Mouse (Mus musculus) MEL (cell line): ENCODE data around the gene Olfr481. TPM values are rescaled to one million over a fixed set of nuclear protein-coding genes. Genes with fewer than 3 reads are reported as not detected.

Source experiments
- DNase-seq: peaks from one replicate; pipeline ENCODE4 v3.0.0; 2011; ENCODE audit warnings: low read depth, low spot score
- H3K27ac ChIP-seq: 2 replicates; pipeline ENCODE4 v1.5.1; 2012; ENCODE audit warnings: low read depth, mild to moderate bottlenecking, control low read depth, low read length, moderate library complexity; ENCODE audit not compliant: control insufficient read depth
- H3K27me3 ChIP-seq, 2 experiments: fragments of 150-350 bp in 1 of 2; sonication (generic) in 1 of 2; 2 replicates each; pipeline ENCODE4 v1.6.1; 2012; ENCODE audit warnings: low read length in 2 of 2, mild to moderate bottlenecking in 2 of 2, improper control_type of control experiment in 1 of 2, moderate library complexity in 1 of 2; ENCODE audit not compliant: insufficient read depth in 2 of 2, control insufficient read depth in 1 of 2
- H3K36me3 ChIP-seq, 2 experiments: 2 replicates each; pipeline ENCODE4 v1.6.1; 2012 to 2014; ENCODE audit warnings: low read length in 2 of 2, improper control_type of control experiment in 1 of 2, inconsistent platforms in 1 of 2, mild to moderate bottlenecking in 1 of 2; ENCODE audit not compliant: insufficient read depth in 2 of 2, control insufficient read depth in 1 of 2
- H3K4me1 ChIP-seq, 2 experiments: fragments of 150-350 bp in 1 of 2; sonication (generic) in 1 of 2; 2 replicates each; pipeline ENCODE4 v1.6.1; 2012; ENCODE audit warnings: low read length in 2 of 2, improper control_type of control experiment in 1 of 2, mild to moderate bottlenecking in 1 of 2; ENCODE audit not compliant: insufficient read depth in 2 of 2, control insufficient read depth in 1 of 2
- H3K4me3 ChIP-seq, 2 experiments: fragments of 150-350 bp in 1 of 2; sonication (generic) in 1 of 2; 2 replicates each; pipeline ENCODE4 v1.5.1; 2012; ENCODE audit warnings: low read depth in 2 of 2, low read length in 2 of 2, mild to moderate bottlenecking in 2 of 2, moderate library complexity in 2 of 2, control low read depth in 1 of 2, improper control_type of control experiment in 1 of 2; ENCODE audit not compliant: control insufficient read depth in 1 of 2, insufficient read depth in 1 of 2
- H3K79me2 ChIP-seq: 2 replicates; pipeline ENCODE4 v1.6.1; 2012; ENCODE audit warnings: mild to moderate bottlenecking, low read length, moderate library complexity; ENCODE audit not compliant: control insufficient read depth, poor library complexity, insufficient read depth
- H3K9ac ChIP-seq: 2 replicates; pipeline ENCODE4 v1.6.1; 2012; ENCODE audit warnings: low read depth, mild to moderate bottlenecking, control low read depth, low read length, moderate library complexity; ENCODE audit not compliant: control insufficient read depth, poor library complexity, severe bottlenecking
- H3K9me3 ChIP-seq: fragments of 150-350 bp; sonication (generic); replicated peaks from 2 replicates; pipeline ENCODE4 v1.6.1; 2012; ENCODE audit warnings: mild to moderate bottlenecking, low read length, improper control_type of control experiment, moderate library complexity; ENCODE audit not compliant: insufficient read depth
- BHLHE40 ChIP-seq: IDR thresholded peaks from 2 replicates; pipeline ENCODE4 v1.6.1; 2012; ENCODE audit warnings: low read depth, mild to moderate bottlenecking, inconsistent platforms, low read length, improper control_type of control experiment, borderline replicate concordance
- CHD1 ChIP-seq: IDR thresholded peaks from 2 replicates; pipeline ENCODE4 v1.6.1; 2012; ENCODE audit warnings: low read depth, mild to moderate bottlenecking, inconsistent platforms, low read length, improper control_type of control experiment
- CHD2 ChIP-seq: IDR thresholded peaks from 2 replicates; pipeline ENCODE4 v1.6.1; 2011; ENCODE audit warnings: low read length, improper control_type of control experiment
- EP300 ChIP-seq, 2 experiments: IDR thresholded peaks; 2 replicates each; pipeline ENCODE4 v1.6.1; 2011; ENCODE audit warnings: improper control_type of control experiment in 2 of 2, low read length in 2 of 2, low read depth in 1 of 2, mild to moderate bottlenecking in 1 of 2
- ETS1 ChIP-seq: IDR thresholded peaks from 2 replicates; pipeline ENCODE4 v1.6.1; 2012; ENCODE audit warnings: low read depth, mild to moderate bottlenecking, inconsistent platforms, low read length, improper control_type of control experiment, moderate library complexity
- GABPA ChIP-seq: IDR thresholded peaks from 2 replicates; pipeline ENCODE4 v1.6.1; 2012; ENCODE audit warnings: low read depth, mild to moderate bottlenecking, inconsistent platforms, low read length, improper control_type of control experiment, moderate library complexity
- JUND ChIP-seq: IDR thresholded peaks from 2 replicates; pipeline ENCODE4 v1.6.1; 2011; ENCODE audit warnings: low read depth, mild to moderate bottlenecking, improper control_type of control experiment, low read length
- MEF2A ChIP-seq: IDR thresholded peaks from 2 replicates; pipeline ENCODE4 v1.6.1; 2014; ENCODE audit warnings: low read depth, mild to moderate bottlenecking, inconsistent platforms, low read length, improper control_type of control experiment; ENCODE audit not compliant: poor library complexity, insufficient replicate concordance, severe bottlenecking; ENCODE audit errors: extremely low read depth
- MXI1 ChIP-seq: IDR thresholded peaks from 2 replicates; pipeline ENCODE4 v1.6.1; 2011; ENCODE audit warnings: mild to moderate bottlenecking, low read depth, low read length, improper control_type of control experiment
- NELFE ChIP-seq: IDR thresholded peaks from 2 replicates; pipeline ENCODE4 v1.6.1; 2011; ENCODE audit warnings: low read depth, low read length, improper control_type of control experiment
- NRF1 ChIP-seq: IDR thresholded peaks from 2 replicates; pipeline ENCODE4 v1.6.1; 2014; ENCODE audit warnings: low read depth, mild to moderate bottlenecking, inconsistent platforms, low read length, improper control_type of control experiment, moderate library complexity; ENCODE audit not compliant: poor library complexity, insufficient read depth, severe bottlenecking
- POLR2AphosphoS2 ChIP-seq: IDR thresholded peaks from 2 replicates; pipeline ENCODE4 v1.6.1; 2011; ENCODE audit warnings: low read length, improper control_type of control experiment
- SIN3A ChIP-seq: IDR thresholded peaks from 2 replicates; pipeline ENCODE4 v1.6.1; 2012; ENCODE audit warnings: low read length, improper control_type of control experiment, inconsistent platforms
- TAL1 ChIP-seq: IDR thresholded peaks from 2 replicates; pipeline ENCODE4 v1.6.1; 2012; ENCODE audit warnings: mild to moderate bottlenecking, inconsistent platforms, low read length, moderate library complexity, mixed read lengths
- TBP ChIP-seq: IDR thresholded peaks from 2 replicates; pipeline ENCODE4 v1.8.0; 2011; ENCODE audit warnings: low read depth, low read length, improper control_type of control experiment
- USF1 ChIP-seq: IDR thresholded peaks from 2 replicates; pipeline ENCODE4 v1.6.1; 2014; ENCODE audit warnings: low read depth, mild to moderate bottlenecking, inconsistent platforms, low read length, improper control_type of control experiment, moderate library complexity
- USF2 ChIP-seq, 2 experiments: IDR thresholded peaks; 2 replicates each; pipeline ENCODE4 v1.6.1; 2011 to 2012; ENCODE audit warnings: improper control_type of control experiment in 2 of 2, low read length in 2 of 2, borderline replicate concordance in 1 of 2, inconsistent platforms in 1 of 2, low read depth in 1 of 2, mild to moderate bottlenecking in 1 of 2; ENCODE audit not compliant: insufficient read depth in 1 of 2
- ZKSCAN1 ChIP-seq: IDR thresholded peaks from 2 replicates; pipeline ENCODE4 v1.6.1; 2012; ENCODE audit warnings: low read depth, mild to moderate bottlenecking, inconsistent platforms, low read length, improper control_type of control experiment, moderate library complexity
- ZMIZ1 ChIP-seq: IDR thresholded peaks from 2 replicates; pipeline ENCODE4 v1.6.1; 2012; ENCODE audit warnings: low read depth, mild to moderate bottlenecking, inconsistent platforms, low read length, improper control_type of control experiment, moderate library complexity
- ZNF384 ChIP-seq: IDR thresholded peaks from 2 replicates; pipeline ENCODE4 v1.6.1; 2012; ENCODE audit warnings: low read depth, mild to moderate bottlenecking, inconsistent platforms, low read length, improper control_type of control experiment
- polyA plus RNA-seq, 2 experiments: library from polyadenylated mRNA; stranded (reverse) in 1 of 2; unstranded in 1 of 2; fragments of >175 nt in 1 of 2; fragments of >200 nt in 1 of 2; gene quantifications; 2 replicates each; pipeline versions ENCODE4 v1.2.1 to v1.2.4; 2012; ENCODE audit warnings: low replicate concordance in 2 of 2, low read depth in 1 of 2; ENCODE audit not compliant: insufficient read length in 2 of 2, insufficient read depth in 1 of 2, missing spikeins in 1 of 2
- total RNA-seq: library from RNA; depleted of rRNA; stranded (reverse); fragments of 300-350 nt; gene quantifications from 2 replicates; pipeline ENCODE4 v1.2.3, GENCODE M21; 2012

The Olfr481 gene
- total and polyA plus RNA-seq, 3 experiments, result not detected

GRCm38 (mm10) chr7:108050393-108050792, 29.3 kb upstream of the Olfr481 start, which contains the start of gene Olfr479:
Olfr479 (plus strand) TSS chr7:108050693.
- no peak within 1 kb of the TSS for H3K9ac ChIP-seq
- H3K36me3 ChIP-seq, result no peaks in the 10 kb centered on the region
- no peaks in the 10 kb centered on the region for H3K79me2 ChIP-seq
- TF ChIP-seq CHD1, result no peak
- no peak for DNase-seq
- H3K27ac ChIP-seq, result no peak within 1 kb of the TSS
- no peak within 1 kb of the TSS for H3K4me3 ChIP-seq
- H3K4me1 ChIP-seq, result no peaks in the 10 kb centered on the region
- H3K27me3 ChIP-seq, result no peaks in the 10 kb centered on the region
- no peaks in the 10 kb centered on the region for H3K9me3 ChIP-seq

GRCm38 (mm10) chr7:108067246-108067645, 12.4 kb upstream of the Olfr481 start, which contains the start of gene Olfr480:
Olfr480 (minus strand) TSS chr7:108067346.
- Histone ChIP-seq H3K4me1 (no peaks in the 10 kb centered on the region), H3K27me3 (no peaks in the 10 kb centered on the region), H3K9me3 (no peaks in the 10 kb centered on the region), H3K27ac (no peak within 1 kb of the TSS), H3K79me2 (no peaks in the 10 kb centered on the region), H3K36me3 (no peaks in the 10 kb centered on the region), H3K9ac (no peak within 1 kb of the TSS), H3K4me3 (no peak within 1 kb of the TSS)
- no peak for TF ChIP-seq CHD2
- TF ChIP-seq ZMIZ1, result no peak
- TF ChIP-seq MEF2A, result no peak
- no peak for DNase-seq

GRCm38 (mm10) chr7:108097486-108097885, 17.8 kb downstream of the Olfr481 start, which contains the start of gene Olfr482:
Olfr482 (minus strand) TSS chr7:108097586.
- Histone ChIP-seq H3K36me3 (no peaks in the 10 kb centered on the region), H3K27ac (no peak within 1 kb of the TSS), H3K79me2 (no peaks in the 10 kb centered on the region), H3K4me1 (no peaks in the 10 kb centered on the region), H3K27me3 (no peaks in the 10 kb centered on the region), H3K4me3 (no peak within 1 kb of the TSS), H3K9ac (no peak within 1 kb of the TSS), H3K9me3 (no peaks in the 10 kb centered on the region)
- no peak for DNase-seq
- no peak for TF ChIP-seq CHD1
- TF ChIP-seq TBP, result no peak
- TF ChIP-seq NELFE, result no peak
- TF ChIP-seq EP300 (IDR thresholded peaks at IDR 0.05; ENCODE audit: low read depth in 1 of 2, low read length in 2 of 2), result no peak
- TF ChIP-seq USF1, result no peak
- no peak for TF ChIP-seq TAL1
- TF ChIP-seq GABPA, result no peak
- TF ChIP-seq ZNF384, result no peak
- TF ChIP-seq NRF1, result no peak
- no peak for TF ChIP-seq ZKSCAN1
- no peak for TF ChIP-seq MXI1
- TF ChIP-seq ZMIZ1, result no peak
- TF ChIP-seq ETS1, result no peak
- TF ChIP-seq MEF2A, result no peak
- no peak for TF ChIP-seq SIN3A
- TF ChIP-seq USF2 (IDR thresholded peaks at IDR 0.05; ENCODE audit: borderline replicate concordance in 1 of 2, insufficient read depth in 1 of 2, low read depth in 1 of 2, low read length in 2 of 2), result no peak
- TF ChIP-seq BHLHE40, result no peak
- no peak for TF ChIP-seq POLR2AphosphoS2
- no peak for TF ChIP-seq JUND
